Comparison of ENCODE assay signal across 8 mouse cellular contexts in genomic region chr4:151057347-151058321, GRCm38 (mm10). TPM values are rescaled to one million over a fixed set of nuclear protein-coding genes. Genes with fewer than 3 reads are reported as not detected.
DNase-seq lines count a peak whose midpoint lies in the region; ATAC-seq and TF ChIP-seq lines count a peak whose summit lies in the region.

Vamp3 (minus strand) TSS chr4:151057963.

- H3K4me3 ChIP-seq in cortical plate, adult 2 months (ENCODE audit: insufficient read depth, low read length): peak within 1 kb of the TSS; percentile 75
- peak within 1 kb of the TSS; percentile 98 for H3K4me3 ChIP-seq in megakaryocyte, embryonic 14.5 days (replicated peaks)

- peaks cover 15% of the 10 kb centered on the region for H3K9me3 ChIP-seq in megakaryocyte, embryonic 14.5 days

- TF ChIP-seq CTCF in cortical plate, adult 2 months (IDR thresholded peaks at IDR 0.05; ENCODE audit: extremely low read depth, insufficient read depth, low read length): no peak

- peak; percentile 97 for ATAC-seq in activated CD4-positive, CD25-positive, alpha-beta regulatory T cell, adult 4 months

- H3K36me3 ChIP-seq in megakaryocyte, embryonic 14.5 days (replicated peaks; ENCODE audit: low read length): peaks cover 36% of the 10 kb centered on the region

- peak within 1 kb of the TSS; percentile 99 for H3K27ac ChIP-seq in cortical plate, adult 2 months (ENCODE audit: insufficient read depth, low read length)

- DNase-seq in gastrocnemius, adult 8-10 months (ENCODE audit: low spot score in 2 of 2): peak; percentile 97 to 99
- peak; percentile 87 for DNase-seq in hindlimb bud, embryonic 11.5 days (ENCODE audit: extremely low spot score, low read depth, low spot score)
- peak; percentile 96 to 98 for DNase-seq in left cerebral cortex, adult 8-10 months (ENCODE audit: low spot score in 2 of 2)
- peak; percentile 99 for DNase-seq in right cerebral cortex, postnatal 10 days (ENCODE audit: low spot score in 2 of 2)
- peak; percentile 99 for DNase-seq in urinary bladder, postnatal 25 days (ENCODE audit: low spot score)

- peaks cover 3% of the 10 kb centered on the region; the same call in 1 of the 2 replicates for H3K4me1 ChIP-seq in cortical plate, adult 2 months (ENCODE audit: control insufficient read depth, insufficient read depth, low read length)
- H3K4me1 ChIP-seq in megakaryocyte, embryonic 14.5 days: peaks cover 40% of the 10 kb centered on the region

- H3K27me3 ChIP-seq in megakaryocyte, embryonic 14.5 days (replicated peaks): no peaks in the 10 kb centered on the region

- peak; percentile 86 for TF ChIP-seq POLR2A in cortical plate, adult 2 months (IDR thresholded peaks at IDR 0.05; ENCODE audit: extremely low read depth, insufficient read depth, low read length)

RNA-seq across cellular contexts. Expression of gene Vamp3, which starts in this region (rescaled TPM):
- polyA plus RNA-seq in activated CD4-positive, CD25-positive, alpha-beta regulatory T cell, adult 4 months (2017; shearing (Covaris generic)): 10 to 100 TPM; 47.9 to 50.8 TPM
- polyA plus RNA-seq in cortical plate, adult 2 months (2012; rRNA removed): 52.2 and 54.8 TPM in 2 replicates
- 10 to 100 TPM; 51.9 to 60.7 (median 57.1) TPM for total RNA-seq in gastrocnemius, adult 8-10 months (2022)
- 10 to 100 TPM; 31.8 to 33.6 (median 32.6) TPM for total RNA-seq in left cerebral cortex, adult 8-10 months (2022)
- polyA plus RNA-seq in megakaryocyte, embryonic 14.5 days (2012; ENCODE audit: insufficient read depth, low replicate concordance): 1.5 and 1.6 TPM in 2 replicates

Comparison
In these comparisons a context has a peak if more than half of its experiments do, and no peak if none do; other contexts are left out.
1. Peak in every context shown above with its lines: DNase-seq, ATAC-seq, H3K4me3 ChIP-seq and H3K27ac ChIP-seq.
2. RNA of gene Vamp3 (polyA plus RNA-seq): 52.2 to 54.8 TPM in cortical plate, adult 2 months and 47.9 to 50.8 TPM in activated CD4-positive, CD25-positive, alpha-beta regulatory T cell, adult 4 months; 1.5 to 1.6 TPM in megakaryocyte, embryonic 14.5 days; every median in the first group is over 10 times any median in the second.